Mouse (Mus musculus) embryo, embryonic 11.5 days (tissue): Measurements from ENCODE around the gene Kidins220.

ENCODE experiments used
- DNase-seq: peaks from one replicate; pipeline ENCODE4 v3.0.0-alpha.2; 2012; ENCODE audit warnings: low read depth, low spot score

Gene Kidins220

DNA sequence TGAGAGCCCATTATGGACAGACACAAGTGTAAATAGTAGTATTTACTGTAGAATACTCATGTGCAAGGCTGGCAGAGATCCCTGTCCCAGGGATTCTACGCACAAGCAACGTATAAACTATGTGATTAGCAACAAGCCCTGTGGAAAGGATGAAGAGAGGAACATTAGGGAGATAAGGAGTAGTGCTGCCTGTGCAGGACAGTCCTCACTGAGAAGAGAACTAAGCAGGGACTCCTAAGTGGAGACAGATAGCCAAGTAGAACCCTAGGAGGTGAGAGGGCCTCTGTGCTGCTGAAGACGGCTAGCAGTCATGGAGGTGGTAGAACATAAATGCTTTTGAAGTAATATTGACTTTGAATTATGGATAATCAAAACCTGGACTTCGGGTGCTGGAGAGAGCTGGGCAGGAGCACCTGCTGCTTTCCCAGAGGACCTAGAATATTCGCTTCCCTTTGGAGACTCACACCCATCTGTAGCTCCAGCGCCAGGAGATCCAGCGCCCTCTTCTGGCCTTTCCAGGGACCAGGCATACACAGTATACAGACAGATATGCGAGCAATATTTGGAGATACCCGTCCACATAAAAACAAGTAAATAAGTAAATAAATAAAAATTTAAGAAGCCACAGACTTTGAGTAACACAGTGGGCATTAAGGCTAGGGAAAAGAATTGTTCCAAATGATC is 50.3 kb downstream of the Kidins220 start:
- no peak for DNase-seq

DNA sequence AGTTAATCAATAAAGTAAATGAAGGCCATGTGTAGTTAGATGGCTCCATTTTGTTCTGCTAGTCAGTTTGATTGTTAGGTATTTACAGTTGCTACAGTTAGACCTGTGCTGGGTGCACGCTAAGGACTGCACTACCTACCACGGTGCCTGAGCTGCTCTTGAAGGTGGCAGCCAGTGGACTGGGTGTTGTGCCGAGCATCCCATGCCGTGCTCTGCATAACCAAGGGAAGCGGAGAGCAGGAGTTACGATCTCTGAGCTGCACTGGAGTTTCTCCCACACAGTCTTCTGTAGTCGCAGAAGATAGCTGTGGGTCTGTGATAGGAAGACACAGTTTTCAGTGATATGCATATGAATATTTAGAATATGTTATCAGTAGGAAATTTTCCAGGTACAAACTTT is 51.6 kb downstream of the Kidins220 start:
- no peak for DNase-seq

DNA sequence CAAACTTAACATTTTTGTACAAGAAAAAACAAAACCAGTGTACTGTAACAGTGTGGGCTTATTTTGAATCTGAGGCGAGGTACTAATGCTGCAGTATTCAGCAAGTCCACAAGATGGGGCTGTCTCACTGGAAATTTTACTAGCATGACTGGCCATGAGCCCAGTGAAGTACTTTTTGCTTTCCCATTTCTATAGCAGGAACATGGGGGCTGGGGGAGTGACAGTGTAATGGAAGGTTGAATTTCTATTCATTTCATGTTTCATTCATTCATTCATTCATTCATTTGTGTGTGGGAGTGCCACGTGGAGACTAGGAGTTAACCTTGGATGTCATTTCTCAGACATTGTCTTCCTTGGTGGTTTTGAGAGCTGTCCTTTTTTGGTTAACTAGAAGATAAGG is 52.7 kb downstream of the Kidins220 start:
- DNase-seq, result peak; percentile 61

- DNase-seq, result no peak
Observed at GRCm38 (mm10) chr12:25033662-25034337, 59.1 kb downstream of the Kidins220 start.

DNA sequence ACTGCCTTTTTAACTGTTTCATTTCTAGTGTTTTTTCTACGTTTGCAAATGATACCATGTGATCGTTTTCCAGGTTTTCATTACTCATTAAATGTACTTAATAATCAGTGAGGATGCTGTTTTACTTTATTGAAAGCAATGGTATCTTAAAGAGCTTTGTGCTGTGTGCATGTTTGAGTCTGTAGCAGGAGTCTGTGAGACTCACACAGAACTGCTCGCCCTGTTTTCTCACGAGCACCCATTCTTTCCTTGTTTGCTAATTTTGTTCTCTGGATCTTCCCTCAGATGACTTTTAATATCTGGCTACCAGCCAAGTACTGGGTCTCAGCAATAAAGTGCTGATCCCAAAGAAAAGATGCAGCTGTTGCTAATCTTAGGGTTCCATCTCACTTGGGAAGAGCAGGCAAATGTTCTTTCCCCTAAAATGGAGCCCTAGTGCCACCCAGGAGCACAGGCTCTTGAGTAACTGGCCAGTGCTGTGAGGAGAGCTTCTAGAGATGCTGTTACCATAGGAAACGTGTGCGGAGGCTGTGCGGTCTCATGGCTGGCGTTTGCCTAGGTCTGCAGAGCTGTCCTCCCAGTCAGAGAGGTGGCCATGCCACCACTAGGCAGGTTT is 59.7 kb downstream of the Kidins220 start:
- no peak for DNase-seq

GRCm38 (mm10) chr12:25036024-25036423 is 61.3 kb downstream of the Kidins220 start:
- no peak for DNase-seq

GRCm38 (mm10) chr12:25037222-25037621 is 62.5 kb downstream of the Kidins220 start:
- no peak for DNase-seq

- DNase-seq, result no peak
Observed at GRCm38 (mm10) chr12:25037681-25038472, 63.2 kb downstream of the Kidins220 start.

- no peak for DNase-seq
Observed at GRCm38 (mm10) chr12:25044056-25044455, 69.3 kb downstream of the Kidins220 start.

DNA sequence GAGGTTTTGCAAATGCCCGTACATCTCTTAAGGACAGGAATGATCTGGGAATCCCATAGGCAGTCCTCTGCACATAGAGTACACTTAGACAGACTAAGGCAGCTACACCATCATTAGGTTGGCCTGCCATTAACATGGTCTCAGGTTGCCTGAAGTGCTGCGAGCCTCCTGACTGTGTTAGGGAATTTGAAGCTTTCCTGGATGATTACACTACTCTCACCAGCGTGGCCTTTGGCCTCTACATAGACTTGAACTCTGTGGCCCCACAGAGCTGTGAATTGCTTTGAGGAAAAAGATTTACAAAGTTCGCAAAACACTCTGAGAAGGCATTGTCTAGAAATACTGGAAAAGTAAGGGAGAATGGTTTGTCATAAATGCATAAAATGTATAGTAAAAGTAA is 69.9 kb downstream of the Kidins220 start:
- no peak for DNase-seq

GRCm38 (mm10) chr12:25049253-25049652 is 74.5 kb downstream of the Kidins220 start:
- no peak for DNase-seq

- DNase-seq, result no peak
Observed at GRCm38 (mm10) chr12:25054511-25054910, 79.8 kb downstream of the Kidins220 start.

GRCm38 (mm10) chr12:25054963-25055362 is 80.2 kb downstream of the Kidins220 start:
- DNase-seq, result no peak

DNA sequence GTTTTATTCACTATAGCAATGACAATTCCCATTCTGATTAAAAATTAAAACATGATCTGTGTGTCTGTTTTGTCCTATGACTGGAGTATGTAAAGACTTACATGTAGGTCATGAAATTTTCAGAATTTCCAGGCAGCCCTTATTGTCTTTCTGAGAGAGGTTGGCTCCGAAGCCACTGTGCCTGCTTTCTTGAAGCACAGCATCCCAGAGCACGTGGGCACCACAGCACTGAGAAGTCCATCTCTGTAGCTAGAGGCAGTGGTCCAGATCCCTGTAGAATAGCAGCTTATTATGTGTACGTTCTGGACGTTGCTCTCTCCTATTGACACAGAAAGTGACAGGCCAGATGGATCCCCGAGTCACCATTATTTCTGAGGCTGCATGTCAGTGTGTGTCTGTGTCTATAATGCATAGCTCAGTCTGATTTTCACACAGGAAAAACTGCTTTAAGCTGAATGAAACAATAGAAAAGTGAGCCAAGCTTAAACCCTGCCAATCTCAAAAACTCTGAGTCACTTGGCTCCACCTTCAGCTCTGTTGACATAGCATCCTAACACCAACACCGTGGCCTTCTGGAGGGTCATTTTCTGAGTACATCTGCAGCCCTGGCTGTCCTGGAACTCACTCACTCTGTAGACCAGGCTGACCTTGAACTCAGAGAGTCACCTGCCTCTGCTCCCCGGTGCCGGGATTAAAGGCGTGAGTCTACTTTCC is 84.9 kb downstream of the Kidins220 start:
- no peak for DNase-seq

DNA sequence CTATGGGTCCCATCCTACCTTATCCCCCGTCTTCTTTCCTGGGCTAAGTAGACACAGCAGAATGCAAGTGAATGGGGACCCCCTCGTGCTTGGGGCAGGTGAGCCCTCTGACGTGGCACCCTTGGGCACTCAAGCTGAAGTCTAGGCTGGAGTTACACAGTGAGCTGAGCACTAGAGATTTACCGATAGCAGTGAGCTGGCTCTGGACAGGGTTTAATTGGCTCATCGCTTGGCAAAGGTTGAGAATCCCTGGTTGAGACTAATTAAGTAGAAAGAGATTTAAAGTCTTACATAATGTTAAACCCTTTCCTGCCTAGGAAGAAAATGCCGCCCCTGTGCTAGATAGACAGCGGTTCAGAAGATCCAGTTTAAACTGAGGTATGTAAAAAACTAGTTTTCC is 86.2 kb downstream of the Kidins220 start:
- no peak for DNase-seq

DNA sequence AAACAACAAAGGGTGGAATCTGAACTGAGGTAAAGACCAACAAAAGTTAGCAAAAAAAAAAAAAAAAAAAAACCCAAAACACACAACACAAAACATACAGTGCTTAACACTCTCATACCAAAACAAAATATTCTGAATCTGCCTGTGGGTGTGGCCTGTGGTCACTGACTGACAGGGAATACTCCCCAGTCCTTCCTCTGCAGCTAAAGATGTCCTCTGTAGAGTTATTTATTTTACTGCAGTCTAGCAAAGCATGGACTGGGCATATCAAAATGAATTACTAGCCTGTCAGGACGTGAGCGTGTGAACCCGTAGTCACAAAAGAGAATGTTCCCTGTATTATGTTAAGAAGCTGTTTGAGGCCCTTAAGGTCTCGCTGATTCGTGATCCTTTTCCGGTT is 87.5 kb downstream of the Kidins220 start:
- DNase-seq, result no peak

GRCm38 (mm10) chr12:25073374-25073773 is 98.6 kb downstream of the Kidins220 start:
- no peak for DNase-seq

DNA sequence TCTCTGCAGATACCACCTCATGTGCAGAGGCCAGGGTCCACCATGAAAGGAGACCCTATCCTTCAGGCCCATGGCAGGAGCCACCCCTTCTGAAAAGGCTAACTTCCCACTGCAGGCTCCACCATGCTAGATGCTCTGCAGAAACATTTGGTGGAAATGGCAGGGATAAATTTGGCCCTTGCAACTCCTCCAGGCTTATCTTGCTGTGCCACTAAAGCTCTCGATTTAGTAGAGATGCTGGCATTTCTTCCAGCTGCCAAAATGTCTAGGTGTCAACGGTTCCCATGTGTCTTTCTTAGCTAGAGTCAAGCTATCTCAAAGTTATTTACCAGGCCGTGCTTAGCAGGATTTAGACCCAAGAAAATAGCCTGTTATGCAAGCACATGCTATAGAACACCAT is 99.6 kb downstream of the Kidins220 start:
- DNase-seq, result no peak

GRCm38 (mm10) chr12:25083260-25084178 is 108.8 kb downstream of the Kidins220 start:
- no peak for DNase-seq

GRCm38 (mm10) chr12:25086966-25087365 is 112.2 kb downstream of the Kidins220 start:
- no peak for DNase-seq
